Mouse (Mus musculus): ENCODE results near the gene Rtn4rl1. TPM values are rescaled to one million over a fixed set of nuclear protein-coding genes. Genes with fewer than 3 reads are reported as not detected.
A peak's percentile ranks its signal among the peaks of the same experiment; 100 is the strongest.

Gene Rtn4rl1
- total RNA-seq (2021), result 10 to 100 TPM in 1 of 2 experiments, 1 to 10 TPM in 1; 6.0 to 10.0 TPM

GRCm38 (mm10) chr11:75193256-75194071 lies at the start of gene Rtn4rl1:
Gene Rtn4rl1 (plus strand): TSS chr11:75193783.
- intact Hi-C loops (cut with DNase I), result loop anchor here (1.0 to 10.0 kb wide), 4 partner anchors 98 to 381 kb away; partner anchors contain the start of genes Rpa1 and Smyd4
- peak; percentile 69 to 79 for DNase-seq

GRCm38 (mm10) chr11:75145841-75146240 lies 47.7 kb upstream of the Rtn4rl1 start:
- intact Hi-C loops (cut with DNase I), result no loop called here
- DNase-seq, result no peak

- no peak for DNase-seq
- intact Hi-C loops (cut with DNase I), result no loop called here
These were observed 46.3 kb upstream of the Rtn4rl1 start for GRCm38 (mm10) chr11:75147106-75147845.

GRCm38 (mm10) chr11:75147846-75148168 lies 45.8 kb upstream of the Rtn4rl1 start:
- DNase-seq, result no peak
- intact Hi-C loops (cut with DNase I), result loop anchor here (2.0 kb wide), 1 partner anchor 13 kb away; no protein-coding TSS in a partner anchor

GRCm38 (mm10) chr11:75148332-75149035 lies 45.1 kb upstream of the Rtn4rl1 start:
- no peak for DNase-seq
- intact Hi-C loops (cut with DNase I), result loop anchor here (2.0 kb wide), 1 partner anchor 14 kb away; no protein-coding TSS in a partner anchor

GRCm38 (mm10) chr11:75150346-75150745 lies 43.2 kb upstream of the Rtn4rl1 start:
- intact Hi-C loops (cut with DNase I), result no loop called here
- no peak for DNase-seq

- peak in 1 of 2 experiments; percentile 58 for DNase-seq
- intact Hi-C loops (cut with DNase I), result no loop called here
These were observed 40.7 kb upstream of the Rtn4rl1 start for GRCm38 (mm10) chr11:75152603-75153557.

GRCm38 (mm10) chr11:75154053-75154585 lies 39.5 kb upstream of the Rtn4rl1 start:
- intact Hi-C loops (cut with DNase I), result no loop called here
- no peak for DNase-seq

- intact Hi-C loops (cut with DNase I), result loop anchor here (2.0 kb wide), 1 partner anchor 19 kb away; no protein-coding TSS in a partner anchor
- no peak for DNase-seq
These were observed 37.6 kb upstream of the Rtn4rl1 start for GRCm38 (mm10) chr11:75155985-75156384.

- intact Hi-C loops (cut with DNase I), result loop anchor here (2.0 kb wide), 1 partner anchor 20 kb away; no protein-coding TSS in a partner anchor
- no peak for DNase-seq
These were observed 37.2 kb upstream of the Rtn4rl1 start for GRCm38 (mm10) chr11:75156416-75156815.

- no peak for DNase-seq
These were observed 36.5 kb upstream of the Rtn4rl1 start for GRCm38 (mm10) chr11:75157037-75157436.

GRCm38 (mm10) chr11:75157901-75158300 lies 35.7 kb upstream of the Rtn4rl1 start:
- no peak for DNase-seq
- intact Hi-C loops (cut with DNase I), result loop anchor here (2.0 kb wide), 1 partner anchor 21 kb away; no protein-coding TSS in a partner anchor

More at GRCm38 (mm10) chr11:75157037-75157436, 36.5 kb upstream of the Rtn4rl1 start:
- intact Hi-C loops (cut with DNase I), result loop anchor here (2.0 kb wide), 1 partner anchor 20 kb away; no protein-coding TSS in a partner anchor

GRCm38 (mm10) chr11:75158432-75158831 lies 35.2 kb upstream of the Rtn4rl1 start:
- intact Hi-C loops (cut with DNase I), result no loop called here
- peak in 1 of 2 experiments; percentile 42 for DNase-seq

GRCm38 (mm10) chr11:75159564-75159963 lies 34.0 kb upstream of the Rtn4rl1 start:
- intact Hi-C loops (cut with DNase I), result no loop called here
- DNase-seq, result peak; percentile 59 to 70

GRCm38 (mm10) chr11:75160954-75161353 lies 32.6 kb upstream of the Rtn4rl1 start:
- DNase-seq, result no peak
- intact Hi-C loops (cut with DNase I), result no loop called here

GRCm38 (mm10) chr11:75161417-75162008 lies 32.1 kb upstream of the Rtn4rl1 start:
- intact Hi-C loops (cut with DNase I), result no loop called here
- peak in 1 of 2 experiments; percentile 47 for DNase-seq

GRCm38 (mm10) chr11:75162591-75163080 lies 30.9 kb upstream of the Rtn4rl1 start:
- intact Hi-C loops (cut with DNase I), result no loop called here
- DNase-seq, result no peak

- intact Hi-C loops (cut with DNase I), result no loop called here
- peak in 1 of 2 experiments; percentile 37 for DNase-seq
These were observed 30.2 kb upstream of the Rtn4rl1 start for GRCm38 (mm10) chr11:75163379-75163778.

Data from heart, postnatal 36 days (tissue).